Mouse (Mus musculus) adrenal gland, postnatal 10 days (tissue): Measurements from ENCODE around the gene Spint5. TPM values are rescaled to one million over a fixed set of nuclear protein-coding genes. Genes with fewer than 3 reads are reported as not detected.
A peak's percentile ranks its signal among the peaks of the same experiment; 100 is the strongest.

Experiments used
- DNase-seq: peaks from one replicate; pipeline ENCODE4 v3.0.0; 2021; ENCODE audit warnings: mixed read lengths
- total RNA-seq, 2 experiments: library from RNA; stranded (reverse); gene quantifications; 2 replicates each; pipeline ENCODE4 v1.2.3; 2021

Gene Spint5
- total RNA-seq, 2 experiments from 2014 or later = not detected

DNA sequence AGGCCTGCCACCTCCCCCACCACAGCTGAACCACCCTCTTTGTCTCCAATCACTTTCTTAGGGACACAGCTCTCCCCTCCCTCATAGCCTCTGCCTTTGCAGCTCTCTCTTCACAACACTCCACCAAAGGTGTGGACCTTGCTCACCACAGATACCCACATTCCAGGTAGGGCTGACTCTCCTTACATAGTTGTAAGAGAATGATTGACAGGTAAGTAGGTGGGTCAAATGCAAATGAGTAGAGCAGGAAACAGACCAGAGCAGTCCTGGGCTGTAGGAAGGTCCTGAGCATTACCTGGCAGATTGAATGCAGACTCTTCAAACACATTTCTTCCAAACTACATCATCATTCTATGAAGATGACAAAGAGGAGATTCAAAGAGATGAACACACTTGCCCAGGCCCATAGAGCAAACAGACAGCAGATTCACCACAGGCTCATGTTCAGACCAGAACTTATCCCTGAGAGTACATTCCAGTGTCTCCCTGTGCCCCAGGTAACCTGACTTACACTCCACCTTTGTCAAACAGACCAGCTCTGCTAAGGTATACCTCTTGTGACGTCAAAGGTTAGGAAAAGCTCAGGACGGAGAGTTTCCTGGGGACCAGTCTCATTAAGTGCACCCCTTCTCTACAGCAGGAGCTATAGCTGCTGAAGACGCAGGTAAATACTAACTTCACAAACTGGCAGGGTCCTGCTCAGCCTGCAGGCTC is 22.4 kb downstream of the Spint5 start:
- no peak for DNase-seq

DNA sequence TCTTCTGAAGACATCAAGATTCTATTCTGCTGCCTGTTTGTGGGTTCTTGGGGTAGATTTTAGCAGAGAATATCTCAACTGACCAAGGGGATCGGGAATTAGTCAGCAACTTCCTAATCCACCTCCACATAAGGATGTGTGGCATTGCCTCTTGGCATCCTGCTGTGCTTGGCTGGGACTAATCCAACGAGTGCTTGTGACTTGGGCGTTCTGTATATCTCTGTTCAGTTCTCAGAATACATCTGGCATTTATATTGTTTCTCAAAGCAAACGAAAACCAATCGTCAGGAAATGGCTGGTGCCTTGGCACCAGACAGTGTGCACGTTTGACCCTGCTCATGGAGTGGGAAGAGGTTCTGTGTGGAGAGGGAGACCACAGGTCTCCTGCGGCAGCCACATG is 24.8 kb downstream of the Spint5 start:
- DNase-seq = no peak

- no peak for DNase-seq
Measured at GRCm38 (mm10) chr2:164744987-164745386, 29.9 kb downstream of the Spint5 start.

DNA sequence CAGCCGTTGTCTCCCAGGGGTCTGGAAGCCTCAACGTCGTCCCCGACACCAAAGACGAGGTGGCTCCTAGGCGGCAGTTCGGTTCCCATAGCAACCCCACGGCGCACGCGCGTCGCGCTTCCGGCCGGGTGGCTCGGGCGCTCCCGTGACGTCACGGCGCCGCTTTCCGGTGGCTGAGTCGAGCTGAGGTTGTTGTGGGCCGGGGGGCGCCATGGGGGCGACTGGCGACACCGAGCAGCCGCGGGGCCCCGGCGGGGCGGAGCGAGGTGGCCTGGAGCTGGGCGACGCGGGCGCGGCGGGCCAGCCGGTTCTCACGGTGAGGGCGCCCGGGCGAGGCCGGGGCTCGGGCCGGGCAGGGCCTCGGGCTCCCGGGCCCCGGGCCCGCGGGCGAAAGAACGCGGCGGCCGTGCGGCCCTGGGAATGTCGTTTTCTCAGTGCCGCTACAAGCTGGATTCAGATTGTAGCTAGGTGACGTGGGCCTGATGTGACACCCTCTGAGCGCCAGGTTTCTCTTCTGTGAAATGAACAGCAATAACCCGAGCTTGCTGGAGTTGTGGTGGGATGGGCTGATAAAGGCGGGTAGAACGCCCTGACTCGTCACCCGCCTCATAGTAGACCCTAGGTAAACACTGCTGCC is 30.9 kb downstream of the Spint5 start, which contains the start of the genes Wfdc3 and Dnttip1:
Gene Wfdc3, minus strand, starts transcription at position 89 of the 637 bp plus-strand sequence.
Gene Dnttip1, plus strand, starts transcription at position 141 of the 637 bp plus-strand sequence.
- DNase-seq = peak; percentile 96

- no peak for DNase-seq
Measured at GRCm38 (mm10) chr2:164746693-164747092, 31.6 kb downstream of the Spint5 start.

- no peak for DNase-seq
Measured at GRCm38 (mm10) chr2:164748191-164748590, 33.1 kb downstream of the Spint5 start.

- no peak for DNase-seq
Measured at GRCm38 (mm10) chr2:164748991-164749390, 33.9 kb downstream of the Spint5 start.

DNA sequence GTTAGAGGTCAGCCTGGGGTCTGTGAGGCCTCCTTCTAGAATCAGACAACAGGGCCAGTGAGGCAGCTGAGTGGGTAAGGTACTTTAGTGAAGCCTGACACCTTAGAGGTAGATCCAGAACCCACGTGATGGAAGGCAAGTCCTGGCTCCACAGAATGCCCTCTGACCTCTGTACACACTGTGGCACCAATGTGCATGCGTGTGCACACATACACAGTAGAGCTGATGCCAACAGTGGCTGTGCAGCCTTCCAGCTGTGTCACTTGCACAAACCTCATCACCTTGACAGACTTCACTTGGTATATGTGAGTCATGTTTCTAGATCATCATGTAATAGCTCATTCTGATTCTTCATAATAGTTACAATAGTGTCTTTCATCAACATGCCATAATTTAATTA is 37.3 kb downstream of the Spint5 start:
- no peak for DNase-seq

DNA sequence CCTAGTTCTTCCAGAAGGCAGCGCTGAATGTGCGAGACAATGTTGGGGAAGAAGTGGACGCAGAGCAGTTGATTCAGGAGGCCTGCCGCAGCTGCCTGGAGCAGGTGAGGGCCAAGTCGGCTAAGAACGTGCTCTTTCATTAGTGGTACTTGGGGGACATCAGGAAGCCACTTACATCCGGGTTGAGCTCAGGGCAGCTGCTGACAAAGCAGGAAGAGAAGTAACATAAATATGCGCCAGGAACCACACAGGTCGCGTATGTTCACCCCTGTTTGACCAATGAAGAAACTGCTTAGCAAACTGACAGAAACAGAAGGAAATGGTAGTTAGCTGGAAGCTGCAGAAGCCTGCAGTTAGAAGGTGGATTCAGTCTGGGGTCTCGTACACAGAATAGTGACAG is 39.0 kb downstream of the Spint5 start:
- DNase-seq = no peak

GRCm38 (mm10) chr2:164754800-164755199 is 39.7 kb downstream of the Spint5 start:
- DNase-seq = no peak

GRCm38 (mm10) chr2:164757841-164758240 is 42.7 kb downstream of the Spint5 start:
- no peak for DNase-seq

- no peak for DNase-seq
Measured at GRCm38 (mm10) chr2:164758692-164759091, 43.6 kb downstream of the Spint5 start.

GRCm38 (mm10) chr2:164760059-164760833 is 45.1 kb downstream of the Spint5 start:
- DNase-seq = no peak

- DNase-seq = no peak
Measured at GRCm38 (mm10) chr2:164761502-164761901, 46.4 kb downstream of the Spint5 start.

DNA sequence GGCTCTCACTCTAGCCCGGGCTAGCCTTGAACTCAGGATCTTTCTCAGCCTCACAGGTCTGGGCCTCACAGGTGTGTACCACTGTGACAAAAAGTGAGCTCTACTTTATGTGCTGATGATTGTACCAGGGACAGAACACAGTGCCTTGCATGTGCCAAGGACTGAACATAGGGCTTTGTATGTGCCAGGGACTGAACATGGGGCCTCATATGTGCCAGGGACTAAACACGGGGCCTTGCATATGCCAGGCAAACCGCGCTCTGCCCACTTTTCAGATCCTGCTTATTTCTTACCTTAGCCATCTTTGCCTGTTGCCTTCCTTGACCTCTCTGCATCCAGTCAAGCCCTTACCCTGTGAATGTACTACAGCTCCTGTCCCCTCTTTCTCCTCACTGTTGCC is 46.9 kb downstream of the Spint5 start:
- DNase-seq = no peak

- no peak for DNase-seq
Measured at GRCm38 (mm10) chr2:164762593-164762992, 47.5 kb downstream of the Spint5 start.

- DNase-seq = no peak
Measured at GRCm38 (mm10) chr2:164765841-164766240, 50.7 kb downstream of the Spint5 start.

Other genes starting within 250 kb of the Spint5 start
- gene Trp53tg5, start 241.6 kb upstream of the Spint5 start, total RNA-seq = not detected
- gene Dbndd2, start 229.2 kb upstream of the Spint5 start, total RNA-seq = 10 to 100 TPM; 13.1 to 20.5 TPM
- 10 to 100 TPM; 87.4 to 93.0 TPM for gene Pigt, start 217.8 kb upstream of the Spint5 start, total RNA-seq
- gene Wfdc2, start 152.9 kb upstream of the Spint5 start, total RNA-seq = 1 to 10 TPM; 1.9 to 2.9 TPM
- not detected for gene Spint3, start 141.8 kb upstream of the Spint5 start, total RNA-seq
- 1 to 10 TPM in 1 of 2 experiments, under 1 TPM in 1; 0.51 to 1.0 TPM for gene Wfdc6a, start 129.9 kb upstream of the Spint5 start, total RNA-seq
- not detected for gene Eppin, start 121.7 kb upstream of the Spint5 start, total RNA-seq
- not detected for gene Wfdc6b, start 101.8 kb upstream of the Spint5 start, total RNA-seq
- gene Wfdc8, start 101.7 kb upstream of the Spint5 start, total RNA-seq = under 1 TPM in 1 of 2 experiments, not detected in 1; 0.09 TPM
- not detected for gene Wfdc16, start 76.5 kb upstream of the Spint5 start, total RNA-seq
- gene Wfdc10, start 59.3 kb upstream of the Spint5 start, total RNA-seq = not detected
- not detected for gene Wfdc9, start 58.7 kb upstream of the Spint5 start, total RNA-seq
- gene Wfdc11, start 41.2 kb upstream of the Spint5 start, total RNA-seq = not detected
- gene Wfdc13, start 30.2 kb upstream of the Spint5 start, total RNA-seq = not detected
- not detected for gene Spint4, start 16.8 kb upstream of the Spint5 start, total RNA-seq
- under 1 TPM; 0.54 to 0.70 TPM for gene Wfdc3, start 30.6 kb downstream of the Spint5 start, total RNA-seq
- gene Dnttip1, start 30.7 kb downstream of the Spint5 start, total RNA-seq = 10 to 100 TPM; 39.1 to 42.1 TPM
- gene Ube2c, start 54.6 kb downstream of the Spint5 start, total RNA-seq = 10 to 100 TPM; 28.1 to 33.7 TPM
- 100 to 1,000 TPM; 221 to 908 TPM for gene Tnnc2, start 64.7 kb downstream of the Spint5 start, total RNA-seq
- 10 to 100 TPM; 36.9 to 39.0 TPM for gene Snx21, start 70.5 kb downstream of the Spint5 start, total RNA-seq
- gene Acot8, start 89.6 kb downstream of the Spint5 start, total RNA-seq = 10 to 100 TPM; 28.6 to 33.9 TPM
- 1 to 10 TPM; 4.0 to 4.1 TPM for gene Zswim3, start 89.8 kb downstream of the Spint5 start, total RNA-seq
- 1 to 10 TPM; 6.9 to 8.5 TPM for gene Zswim1, start 107.4 kb downstream of the Spint5 start, total RNA-seq
- gene Spata25, start 113.2 kb downstream of the Spint5 start, total RNA-seq = not detected
- gene Ctsa, start 117.6 kb downstream of the Spint5 start, total RNA-seq = 100 to 1,000 TPM; 100 to 103 TPM
- 1 to 10 TPM; 3.4 to 8.0 TPM for gene Neurl2, start 118.2 kb downstream of the Spint5 start, total RNA-seq
- 10 to 100 TPM; 31.5 to 36.6 TPM for gene Pltp, start 142.4 kb downstream of the Spint5 start, total RNA-seq
- 10 to 100 TPM; 47.1 to 55.0 TPM for gene Pcif1, start 164.0 kb downstream of the Spint5 start, total RNA-seq
- 10 to 100 TPM; 13.4 to 16.2 TPM for gene Zfp335, start 196.5 kb downstream of the Spint5 start, total RNA-seq
- gene Mmp9, start 225.5 kb downstream of the Spint5 start, total RNA-seq = 10 to 100 TPM in 1 of 2 experiments, 1 to 10 TPM in 1; 2.6 to 24.5 TPM
- 1 to 10 TPM; 4.5 to 7.7 TPM for gene Slc12a5, start 245.5 kb downstream of the Spint5 start, total RNA-seq